Mouse (Mus musculus) Muller cell, postnatal 12 days (primary cell): ENCODE data around the gene Tfb2m.

ENCODE experiments used
- DNase-seq: peaks from one replicate; pipeline ENCODE4 v3.0.0-alpha.2; 2015; ENCODE audit errors: inconsistent ontology term

The Tfb2m gene

GRCm38 (mm10) chr1:179545768-179546550 lies at the start of gene Tfb2m, which contains the start of gene Cnst:
Gene Tfb2m, minus strand, starts transcription at chr1:179546267.
Gene Cnst, plus strand, starts transcription at chr1:179546370.
- peak; percentile 99 for DNase-seq

GRCm38 (mm10) chr1:179592972-179593371 lies 46.9 kb upstream of the Tfb2m start:
- no peak for DNase-seq

- DNase-seq, result no peak
Measured at GRCm38 (mm10) chr1:179592143-179592542, 46.1 kb upstream of the Tfb2m start.

GRCm38 (mm10) chr1:179591639-179592038 lies 45.6 kb upstream of the Tfb2m start:
- DNase-seq, result no peak

GRCm38 (mm10) chr1:179588230-179588629 lies 42.2 kb upstream of the Tfb2m start:
- no peak for DNase-seq

- DNase-seq, result no peak
Measured at GRCm38 (mm10) chr1:179586430-179587095, 40.5 kb upstream of the Tfb2m start.

- no peak for DNase-seq
Measured at GRCm38 (mm10) chr1:179585646-179586045, 39.6 kb upstream of the Tfb2m start.

GRCm38 (mm10) chr1:179584220-179584619 lies 38.2 kb upstream of the Tfb2m start:
- DNase-seq, result no peak

- DNase-seq, result no peak
Measured at GRCm38 (mm10) chr1:179583090-179583489, 37.0 kb upstream of the Tfb2m start.

- DNase-seq, result no peak
Measured at GRCm38 (mm10) chr1:179582021-179582433, 36.0 kb upstream of the Tfb2m start.

- DNase-seq, result no peak
Measured at GRCm38 (mm10) chr1:179581422-179581821, 35.4 kb upstream of the Tfb2m start.

GRCm38 (mm10) chr1:179580200-179580599 lies 34.1 kb upstream of the Tfb2m start:
- no peak for DNase-seq

- no peak for DNase-seq
Measured at GRCm38 (mm10) chr1:179578625-179579024, 32.6 kb upstream of the Tfb2m start.

GRCm38 (mm10) chr1:179573650-179574206 lies 27.7 kb upstream of the Tfb2m start:
- DNase-seq, result peak; percentile 17

- no peak for DNase-seq
Measured at GRCm38 (mm10) chr1:179571686-179572085, 25.6 kb upstream of the Tfb2m start.

- DNase-seq, result peak; percentile 17
Measured at GRCm38 (mm10) chr1:179570482-179570881, 24.4 kb upstream of the Tfb2m start.

GRCm38 (mm10) chr1:179568690-179569398 lies 22.8 kb upstream of the Tfb2m start:
- no peak for DNase-seq

- no peak for DNase-seq
Measured at GRCm38 (mm10) chr1:179567558-179567957, 21.5 kb upstream of the Tfb2m start.

GRCm38 (mm10) chr1:179563926-179564325 lies 17.9 kb upstream of the Tfb2m start:
- DNase-seq, result no peak

GRCm38 (mm10) chr1:179563211-179563610 lies 17.1 kb upstream of the Tfb2m start:
- no peak for DNase-seq

- no peak for DNase-seq
Measured at GRCm38 (mm10) chr1:179560845-179561430, 14.9 kb upstream of the Tfb2m start.
